Mouse (Mus musculus): ENCODE results near the gene Ube2ql1. TPM values are rescaled to one million over a fixed set of nuclear protein-coding genes. Genes with fewer than 3 reads are reported as not detected.
A peak's percentile ranks its signal among the peaks of the same experiment; 100 is the strongest.

Ube2ql1 gene
- total RNA-seq (2021), result 100 to 1,000 TPM; 200 to 217 TPM
- long read RNA-seq, experiment 1, transcript Ube2ql1-201 (2 exons, 2,674 nt), result major isoform, 272 of 288 reads
- long read RNA-seq, experiment 1, partial matches to known transcripts, result 16 of 288 reads
- long read RNA-seq, experiment 1, other reads (novel, unspliced or antisense), result 0 of 288 reads
- long read RNA-seq, experiment 2, transcript Ube2ql1-201 (2 exons, 2,674 nt), result major isoform, 255 of 267 reads
- long read RNA-seq, experiment 2, partial matches to known transcripts, result 0 of 267 reads
- long read RNA-seq, experiment 2, other reads (novel, unspliced or antisense), result 12 of 267 reads

DNA sequence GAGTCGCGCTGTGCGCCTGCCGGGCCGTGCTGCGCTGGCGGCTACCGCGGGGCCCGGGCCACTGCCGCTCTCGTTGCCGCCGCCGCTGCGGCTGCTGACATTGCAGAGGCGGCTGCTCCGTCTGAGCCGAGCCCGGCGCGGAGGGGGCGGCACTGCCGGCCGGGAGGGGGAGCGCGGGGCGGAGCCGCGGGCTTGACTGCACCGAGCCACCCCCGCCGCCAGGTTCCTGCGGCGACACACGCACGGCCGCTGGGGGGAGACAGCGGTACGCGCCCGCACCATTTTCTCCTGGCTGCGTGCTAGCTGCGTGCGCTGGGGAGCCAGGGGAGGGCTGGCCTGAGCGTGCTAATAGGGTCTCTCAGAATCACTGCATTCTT is at the start of gene Ube2ql1:
Gene Ube2ql1, minus strand, starts transcription at position 131 of the 377 bp plus-strand sequence.
- peak; percentile 92 to 97 for DNase-seq (ENCODE audit: low spot score in 2 of 2)

GRCm38 (mm10) chr13:69788704-69789103 is 49.0 kb upstream of the Ube2ql1 start:
- no peak for DNase-seq (ENCODE audit: low spot score in 2 of 2)

DNA sequence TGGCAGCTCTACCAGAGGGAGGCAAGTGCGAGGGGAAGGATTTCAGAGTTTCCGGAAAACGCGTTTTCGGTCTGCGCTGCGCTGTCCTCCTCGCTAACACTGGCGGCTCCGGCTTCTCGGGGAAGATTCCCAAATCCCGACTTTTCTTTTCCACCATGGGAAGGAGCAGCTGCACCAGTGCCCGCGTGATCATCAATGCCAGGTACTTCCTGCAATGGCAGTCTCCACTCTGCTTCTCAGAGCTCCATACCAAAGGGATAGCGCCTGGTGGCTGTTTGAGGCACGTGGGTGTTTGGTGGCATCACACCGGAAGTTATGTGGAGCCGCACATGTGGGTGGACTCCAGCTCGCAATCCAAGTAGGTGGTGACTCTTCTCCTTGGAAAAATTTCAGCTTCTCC is 38.5 kb upstream of the Ube2ql1 start:
- peak; percentile 74 to 84 for DNase-seq (ENCODE audit: low spot score in 2 of 2)

DNA sequence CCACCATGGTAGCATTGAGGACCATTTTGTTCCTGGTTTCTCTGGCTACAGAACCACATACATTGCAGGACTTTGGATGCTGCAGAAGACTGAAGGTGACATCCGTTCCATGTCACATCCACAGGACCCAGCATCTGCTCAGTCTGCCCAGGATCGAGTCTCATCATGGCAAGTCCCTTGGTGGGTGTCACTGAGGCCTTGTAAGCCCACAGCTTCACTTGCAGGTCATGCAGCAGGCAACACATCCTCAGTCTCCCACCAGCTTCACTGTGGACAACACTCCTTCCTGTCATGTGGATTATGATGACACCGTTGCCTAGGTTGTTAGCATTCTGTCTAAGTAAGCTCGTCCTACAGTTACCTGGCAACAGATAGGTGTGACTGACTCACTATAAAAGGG is 32.7 kb upstream of the Ube2ql1 start:
- no peak for DNase-seq (ENCODE audit: low spot score in 2 of 2)

GRCm38 (mm10) chr13:69770538-69771456 is 31.1 kb upstream of the Ube2ql1 start:
- DNase-seq (ENCODE audit: low spot score in 2 of 2), result no peak

GRCm38 (mm10) chr13:69768152-69768551 is 28.5 kb upstream of the Ube2ql1 start:
- DNase-seq (ENCODE audit: low spot score in 2 of 2), result no peak

DNA sequence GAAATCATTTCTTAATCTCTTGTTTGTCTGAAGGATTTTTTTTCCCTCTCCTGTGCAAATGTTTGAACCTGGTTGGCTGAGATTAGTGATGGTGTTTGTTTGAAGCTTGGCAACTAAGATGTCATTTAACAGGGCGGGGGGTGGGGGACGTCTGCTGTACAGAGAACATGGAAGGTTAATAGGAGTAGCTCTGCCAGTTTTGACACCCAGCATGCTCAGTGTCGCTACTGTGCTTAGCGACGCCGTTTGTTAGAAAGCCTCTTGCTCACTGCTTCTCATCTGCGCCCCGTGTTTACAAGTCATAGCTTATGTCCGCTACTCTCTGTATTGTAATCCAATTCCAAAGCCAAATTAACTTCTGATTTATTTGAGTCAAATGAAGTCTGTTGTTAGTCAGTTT is 25.0 kb upstream of the Ube2ql1 start:
- DNase-seq (ENCODE audit: low spot score in 2 of 2), result no peak

DNA sequence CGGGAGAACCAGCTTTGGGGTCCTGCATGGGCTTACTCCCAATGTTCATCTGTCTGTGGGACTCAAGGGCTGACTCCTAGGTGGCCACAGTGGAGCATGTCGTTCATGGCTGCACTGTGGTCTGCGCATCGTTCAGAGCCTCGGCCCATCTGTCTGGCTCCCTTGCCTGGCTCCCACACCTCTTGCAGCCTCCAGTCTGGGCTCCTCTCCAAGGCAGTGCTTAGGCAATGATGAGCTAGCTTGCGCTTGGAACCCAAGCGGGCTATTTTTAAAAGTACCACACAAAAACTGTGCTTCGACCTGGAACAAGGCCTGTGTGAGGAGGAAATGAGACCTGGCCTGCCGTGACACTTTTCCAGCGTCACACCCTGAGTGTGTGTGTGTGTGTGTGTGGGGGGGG is 21.7 kb upstream of the Ube2ql1 start:
- DNase-seq (ENCODE audit: low spot score in 2 of 2), result peak; percentile 89 to 90

- DNase-seq (ENCODE audit: low spot score in 2 of 2), result no peak
Observed at GRCm38 (mm10) chr13:69758979-69759378, 19.3 kb upstream of the Ube2ql1 start.

GRCm38 (mm10) chr13:69752875-69753274 is 13.2 kb upstream of the Ube2ql1 start:
- DNase-seq (ENCODE audit: low spot score in 2 of 2), result no peak

- no peak for DNase-seq (ENCODE audit: low spot score in 2 of 2)
Observed at GRCm38 (mm10) chr13:69751510-69751909, 11.8 kb upstream of the Ube2ql1 start.

DNA sequence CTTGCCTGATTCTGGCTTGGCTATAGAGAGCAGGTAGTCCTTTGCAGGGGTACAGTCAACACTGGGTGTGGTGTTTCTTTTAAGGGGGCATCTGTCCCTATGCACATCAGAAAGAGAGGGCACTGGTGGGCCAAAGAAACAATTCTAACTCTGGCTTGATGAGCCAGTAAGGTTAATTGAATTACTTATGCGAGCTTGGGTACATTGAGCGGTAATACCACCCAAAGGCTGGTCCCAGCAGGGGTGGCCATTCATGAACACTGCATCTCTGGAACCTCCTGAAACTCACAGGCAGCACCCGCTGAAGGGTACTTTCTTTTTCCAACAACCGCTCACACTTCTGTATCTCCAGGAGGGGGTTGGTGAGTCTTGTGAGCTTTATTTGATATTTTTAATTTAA is 9.1 kb upstream of the Ube2ql1 start:
- DNase-seq (ENCODE audit: low spot score in 2 of 2), result no peak

DNA sequence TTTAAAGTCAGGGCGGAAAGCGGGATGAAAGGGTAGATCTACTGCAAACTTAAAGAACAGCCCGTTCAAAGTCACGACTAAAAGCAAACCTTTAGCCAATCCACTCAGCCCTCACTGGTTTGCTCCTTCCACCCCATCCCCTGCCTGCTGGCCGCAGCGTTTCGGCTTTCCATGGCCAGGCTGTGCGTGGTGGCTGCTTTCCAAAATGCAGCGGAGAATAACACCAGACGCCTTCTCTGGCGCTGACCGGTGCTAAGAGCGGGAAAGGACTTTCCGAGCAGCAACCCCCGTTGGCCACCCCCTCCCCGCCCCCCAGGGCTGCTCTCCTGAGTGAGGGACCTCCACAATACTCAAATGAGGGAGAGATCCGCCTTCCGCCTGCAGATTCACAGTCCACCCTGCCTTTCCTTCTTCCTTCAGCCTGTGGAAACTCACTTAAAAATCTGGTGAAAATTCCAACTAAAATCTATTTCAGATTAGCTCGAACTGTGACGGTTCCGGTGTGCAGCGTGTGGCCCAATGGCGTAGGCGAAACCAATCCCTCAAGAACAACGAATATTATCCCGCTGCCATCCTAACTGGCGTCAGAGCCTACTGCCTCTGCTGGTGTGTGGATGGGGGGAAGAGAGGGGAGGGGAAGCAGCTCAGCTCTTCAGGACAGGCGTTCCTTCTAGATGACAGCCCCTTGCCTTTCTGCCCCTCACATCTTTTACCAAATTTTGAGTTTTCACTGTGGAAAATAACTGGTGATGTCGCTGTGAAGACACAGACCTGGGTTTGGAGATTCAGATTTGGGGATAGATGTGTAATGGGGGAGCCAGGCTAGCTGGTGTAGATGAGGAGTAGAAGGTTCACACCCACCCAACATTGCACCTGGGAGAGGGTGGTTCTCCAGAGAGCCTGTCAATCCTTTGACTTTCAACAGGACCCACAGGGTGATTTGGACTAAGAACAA is 919 bp upstream of the Ube2ql1 start:
- DNase-seq (ENCODE audit: low spot score in 2 of 2), result peak; percentile 63 to 71

DNA sequence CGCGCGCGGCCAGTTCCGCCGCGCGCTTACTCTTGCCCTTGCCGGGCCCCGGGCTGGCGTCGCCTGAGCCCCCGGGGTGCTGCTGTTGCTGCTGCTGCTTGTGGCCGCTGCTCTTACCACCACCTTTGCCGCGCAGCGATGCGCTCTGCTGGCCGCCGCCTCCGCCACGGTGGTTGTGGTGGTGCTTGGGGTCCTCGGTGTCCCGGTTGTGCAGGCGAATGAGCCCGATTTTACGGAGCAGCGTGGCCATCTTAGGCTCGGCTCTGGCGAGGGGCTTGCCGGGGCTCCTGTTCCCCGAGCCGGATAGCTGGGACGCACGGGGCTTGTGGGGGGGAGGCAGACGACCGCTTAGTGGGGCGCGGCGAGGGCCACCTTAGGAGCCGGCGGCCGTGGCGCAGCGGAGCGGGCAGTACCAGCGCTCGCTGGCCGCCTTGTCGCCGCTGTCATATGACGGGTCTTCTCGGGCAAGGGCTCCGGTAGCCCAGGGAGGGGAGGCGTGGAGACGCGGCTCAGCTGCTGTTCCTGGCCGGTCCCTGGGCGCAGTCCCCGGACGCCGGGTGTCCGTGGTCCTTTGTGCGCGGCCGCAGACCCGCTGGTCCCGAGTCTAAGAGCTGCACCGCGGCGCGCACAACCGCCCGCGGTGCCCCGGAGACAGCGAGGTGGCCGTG is 464 bp downstream of the Ube2ql1 start:
- peak in 1 of 2 experiments; percentile 32 for DNase-seq (ENCODE audit: low spot score in 2 of 2)

DNA sequence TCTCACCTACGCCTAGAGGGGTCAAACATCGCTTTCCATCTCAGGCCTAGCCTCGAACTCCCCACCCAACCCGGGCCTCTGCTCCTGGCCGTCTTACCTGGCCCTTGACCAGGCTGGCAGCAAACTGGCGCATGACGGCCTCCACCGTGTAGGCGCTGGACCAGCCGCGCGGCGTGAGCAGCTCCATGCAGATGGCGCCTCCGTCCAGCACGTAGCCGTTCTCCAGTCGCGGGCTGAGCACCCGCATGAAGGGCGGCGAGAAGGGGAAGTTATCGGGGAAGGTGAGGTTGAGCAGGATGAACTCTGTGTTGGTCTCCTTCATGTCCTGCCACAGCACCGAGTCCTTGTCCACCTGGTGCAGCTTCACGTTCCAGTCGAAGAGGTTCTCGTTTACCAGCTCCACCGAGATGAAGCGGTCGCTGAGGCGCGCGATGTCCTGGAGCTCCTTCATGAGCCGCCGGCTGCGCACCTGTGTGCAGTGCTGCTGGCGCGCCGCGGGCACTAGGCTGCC is 1.2 kb downstream of the Ube2ql1 start:
- DNase-seq (ENCODE audit: low spot score in 2 of 2), result peak; percentile 53 to 68

DNA sequence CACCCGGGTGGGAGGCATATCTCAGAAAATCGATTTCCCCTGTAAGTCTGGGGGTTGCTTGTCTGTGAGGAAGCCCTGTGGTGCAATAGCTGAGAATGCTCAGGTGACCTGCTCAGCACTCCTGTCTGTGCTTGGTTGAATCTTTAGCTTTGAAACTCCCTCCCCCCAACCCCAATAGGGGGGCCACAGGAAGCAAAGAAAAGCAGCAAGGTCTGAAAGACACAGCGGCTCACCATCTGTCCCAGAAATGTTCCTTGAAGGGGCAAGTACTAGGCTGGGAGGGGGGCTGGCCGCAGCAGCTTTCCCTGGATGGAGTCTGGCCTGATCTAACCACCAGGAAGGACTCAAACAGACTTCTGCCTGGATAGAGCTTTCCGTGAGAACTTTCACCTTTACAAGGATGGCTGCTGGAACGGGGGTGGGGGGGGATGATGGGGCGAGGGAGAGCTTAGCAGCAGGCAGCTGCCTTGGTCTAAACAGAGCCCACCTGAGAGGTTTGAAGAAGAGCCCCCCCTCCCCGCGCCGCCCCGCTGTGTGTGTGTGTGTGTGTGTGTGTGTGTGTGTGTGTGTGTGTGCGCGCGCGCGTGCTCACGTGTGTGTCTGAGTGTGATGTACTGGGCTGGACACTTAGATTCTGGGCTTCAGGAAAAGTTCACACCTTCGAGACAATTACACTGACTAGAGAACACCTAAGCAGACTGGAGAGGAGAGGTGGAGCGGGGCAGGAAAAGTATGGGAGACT is 2.1 kb downstream of the Ube2ql1 start:
- DNase-seq (ENCODE audit: low spot score in 2 of 2), result no peak

- DNase-seq (ENCODE audit: low spot score in 2 of 2), result no peak
Observed at GRCm38 (mm10) chr13:69732636-69733035, 7.1 kb downstream of the Ube2ql1 start.

DNA sequence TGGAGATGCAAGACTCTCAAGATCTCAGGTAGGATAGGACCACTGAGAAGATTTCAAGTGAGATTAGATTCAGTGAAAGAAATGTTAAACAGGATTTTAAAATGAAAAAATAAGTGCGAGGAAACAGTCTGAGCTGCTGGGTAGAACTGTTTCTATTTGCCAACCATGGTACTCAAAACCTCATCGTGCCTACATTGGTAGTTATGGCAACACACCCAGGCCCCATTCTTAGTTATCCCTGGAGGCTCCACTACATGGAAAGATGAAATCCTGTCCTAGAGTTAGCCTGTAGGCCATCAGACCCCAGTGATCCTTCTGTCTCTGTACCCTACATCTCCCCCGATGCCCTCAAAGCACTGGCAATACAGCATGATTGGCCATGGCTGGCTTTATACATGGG is 14.3 kb downstream of the Ube2ql1 start:
- DNase-seq (ENCODE audit: low spot score in 2 of 2), result no peak

- DNase-seq (ENCODE audit: low spot score in 2 of 2), result no peak
Observed at GRCm38 (mm10) chr13:69721141-69721540, 18.5 kb downstream of the Ube2ql1 start.

Measured in left cerebral cortex, adult 18-20 months (tissue).